Mouse (Mus musculus) spleen, adult 2 months (tissue): ENCODE measurements around the gene Dxo.

Experiments
- CTCF ChIP-seq: fragments of 200-500 bp; IDR thresholded peaks from 2 replicates; pipeline ENCODE4 v1.5.1; 2011; ENCODE audit warnings: mild to moderate bottlenecking, inconsistent platforms; ENCODE audit not compliant: insufficient read depth, insufficient read length, insufficient replicate concordance; ENCODE audit errors: extremely low read depth
- POLR2A ChIP-seq: fragments of 200-500 bp; IDR thresholded peaks from 2 replicates; pipeline ENCODE4 v1.6.1; 2011; ENCODE audit warnings: low read depth, low read length, inconsistent platforms

DNA sequence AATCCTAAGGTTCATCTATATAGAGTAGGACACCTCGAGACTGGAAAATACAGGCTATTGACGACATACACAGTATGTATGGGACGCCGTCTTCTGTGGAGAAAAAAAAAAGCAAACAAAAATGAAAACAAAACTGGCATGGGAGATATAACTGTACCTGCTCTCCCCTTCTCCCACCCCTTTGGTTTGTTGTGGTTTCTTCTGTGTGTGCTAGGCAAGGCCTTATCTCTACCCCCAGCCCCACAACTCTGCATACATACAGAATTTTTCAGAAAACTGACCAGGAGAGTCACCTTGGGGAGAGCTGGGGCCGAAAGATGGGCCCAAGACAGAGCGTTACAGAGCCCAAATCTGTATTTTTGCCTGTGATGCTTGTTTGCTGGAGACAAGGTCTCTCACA lies 47.9 kb downstream of the Dxo start:
- no peak for TF ChIP-seq POLR2A
- TF ChIP-seq CTCF: no peak
